Mouse (Mus musculus) adrenal gland, adult 18-20 months (tissue): ENCODE measurements at regions not wholly inside any gene's neighbourhood (a gene's known extent, or its start where the extent isn't known, plus 50 kb on each side); places are given as distances from the start of the nearest gene placed in this dataset.

Experiments
- DNase-seq, 2 experiments: peaks; one replicate each; pipeline ENCODE4 v3.0.0; 2021 to 2022; ENCODE audit warnings: low spot score in 2 of 2

- DNase-seq = peak in 1 of 2 experiments; percentile 0
Observed at GRCm38 (mm10) chr6:47745856-47746255, 67.4 kb downstream of the Pdia4 start.

GRCm38 (mm10) chr6:47743856-47744255 lies 69.4 kb downstream of the Pdia4 start:
- DNase-seq = peak; percentile 30 to 31

GRCm38 (mm10) chr6:47740216-47740615 lies 73.0 kb downstream of the Pdia4 start:
- peak in 1 of 2 experiments; percentile 5 for DNase-seq

DNA sequence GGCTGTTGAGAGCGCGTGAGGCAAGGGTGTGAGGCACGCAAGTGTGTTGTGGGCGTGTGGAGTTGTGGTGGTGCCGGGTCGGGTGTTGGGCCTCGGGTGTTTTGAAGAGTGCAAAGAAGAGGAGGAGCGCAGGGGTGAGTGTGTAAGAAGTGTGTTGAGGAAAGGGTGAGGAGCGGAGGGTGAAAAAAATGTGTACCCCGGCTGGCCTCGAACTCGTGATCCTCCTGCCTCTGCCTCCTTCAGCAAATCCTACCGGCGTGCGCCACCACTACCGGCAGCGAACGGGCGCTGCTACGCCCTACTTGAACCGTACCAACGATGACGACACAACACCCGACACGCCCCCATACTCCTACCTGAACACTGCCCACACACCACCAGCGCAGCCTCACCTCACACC lies 73.5 kb downstream of the Pdia4 start:
- peak; percentile 64 to 66 for DNase-seq

DNA sequence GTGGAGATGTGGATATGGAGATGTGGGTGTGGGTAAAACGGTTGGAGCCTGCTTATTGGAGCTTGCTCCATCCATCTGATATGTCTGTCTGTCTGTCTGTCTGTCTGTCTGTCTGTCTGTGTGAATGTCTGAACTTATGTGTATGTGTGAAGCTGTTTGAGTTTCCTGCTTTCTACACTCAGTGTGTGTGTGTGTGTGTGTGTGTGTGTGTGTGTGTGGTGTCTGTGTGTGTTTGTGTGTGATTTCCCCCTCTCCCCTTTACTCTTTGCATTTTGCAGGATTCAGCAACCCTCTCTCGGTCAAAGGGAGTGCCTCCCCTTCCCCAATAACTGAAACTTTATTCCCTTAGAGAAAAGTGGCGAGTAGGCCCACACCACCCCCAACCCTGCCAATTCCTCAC lies 75.3 kb downstream of the Pdia4 start:
- peak in 1 of 2 experiments; percentile 1 for DNase-seq
